Mouse (Mus musculus) midbrain, embryonic 14.5 days (tissue): ENCODE measurements at regions not wholly inside any gene's neighbourhood (a gene's known extent, or its start where the extent isn't known, plus 50 kb on each side); places are given as distances from the start of the nearest gene placed in this dataset.

Experiments
- ATAC-seq: fragments of 200-750 bp; cut with Nextera tagmentation; 2 replicates; pipeline ENCODE4 v1.8.0; 2017; ENCODE audit warnings: moderate number of reproducible peaks, moderate library complexity; ENCODE audit not compliant: low FRiP score, low TSS enrichment
- DNase-seq: peaks from one replicate; pipeline ENCODE4 v3.0.0-alpha.2; 2015
- H3K27ac ChIP-seq: fragments of 300-500 bp; sonication (generic); replicated peaks from 2 replicates; pipeline ENCODE4 v1.5.1; 2014; ENCODE audit warnings: mild to moderate bottlenecking, low read depth, low read length, moderate library complexity
- H3K27me3 ChIP-seq: fragments of 300-500 bp; sonication (generic); 2 replicates; pipeline ENCODE4 v1.6.1; 2014; ENCODE audit warnings: low read length, control low read depth, mixed read lengths; ENCODE audit not compliant: control insufficient read depth, insufficient read depth
- H3K36me3 ChIP-seq: fragments of 300-500 bp; sonication (generic); 2 replicates; pipeline ENCODE4 v1.6.1; 2014; ENCODE audit warnings: low read length, control low read depth; ENCODE audit not compliant: control insufficient read depth, insufficient read depth
- H3K4me1 ChIP-seq: fragments of 300-500 bp; sonication (generic); 2 replicates; pipeline ENCODE4 v1.6.1; 2014; ENCODE audit warnings: mild to moderate bottlenecking, antibody characterized with exemption, low read length, control low read depth; ENCODE audit not compliant: control insufficient read depth, insufficient read depth
- H3K4me2 ChIP-seq: fragments of 300-500 bp; sonication (generic); 2 replicates; pipeline ENCODE4 v1.6.1; 2014; ENCODE audit warnings: mild to moderate bottlenecking, low read length, moderate library complexity
- H3K4me3 ChIP-seq: fragments of 300-500 bp; sonication (generic); replicated peaks from 2 replicates; pipeline ENCODE4 v1.5.1; 2014; ENCODE audit warnings: low read depth, low read length
- H3K9ac ChIP-seq: fragments of 300-500 bp; sonication (generic); replicated peaks from 2 replicates; pipeline ENCODE4 v1.6.1; 2014; ENCODE audit warnings: mild to moderate bottlenecking, low read length, moderate library complexity
- H3K9me3 ChIP-seq: fragments of 300-500 bp; sonication (generic); 2 replicates; pipeline ENCODE4 v1.6.1; 2016; ENCODE audit warnings: low read length, control low read depth, mixed read lengths; ENCODE audit not compliant: control insufficient read depth
- WGBS: fragments of 180-500 bp; shearing (Covaris S2); extraction: QIAGEN DNeasy Blood & Tissue Kit; methylation state at CpG from one replicate; pipeline ENCODE4 v1.1.7; 2014; 5-methylcytosine and 5-hydroxymethylcytosine counted together

DNA sequence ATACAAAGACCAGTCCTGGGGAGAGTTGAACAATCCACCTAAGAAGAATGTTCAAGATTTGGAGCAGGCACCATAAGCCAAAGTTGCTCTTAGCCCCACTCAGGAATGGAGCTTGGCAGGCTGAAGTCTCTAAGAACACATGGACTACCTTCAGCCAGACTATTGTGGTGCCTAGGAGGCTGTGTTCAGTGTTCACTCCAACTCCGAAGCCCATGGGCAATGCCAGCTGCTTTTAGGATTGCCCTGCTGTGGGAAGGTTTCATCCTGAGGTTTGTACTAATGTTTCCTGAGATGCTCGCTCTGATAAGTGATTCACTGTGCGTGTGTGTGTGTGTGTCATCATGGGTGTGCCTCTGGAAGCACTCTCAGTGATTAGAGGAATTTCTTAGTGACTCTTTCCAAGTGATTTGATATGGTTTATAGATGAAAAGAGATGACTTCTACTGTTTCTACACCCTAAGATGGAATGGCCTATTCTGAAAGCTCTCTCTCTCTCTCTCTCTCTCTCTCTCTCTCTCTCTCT, 220.1 kb downstream of the Ktn1 start:
- Histone ChIP-seq H3K9me3 (no peaks in the 10 kb centered on the region), H3K27ac (no peak overlapping the region), H3K36me3 (no peaks in the 10 kb centered on the region), H3K4me3 (no peak overlapping the region), H3K4me2 (no peak overlapping the region), H3K27me3 (no peaks in the 10 kb centered on the region), H3K9ac (no peak overlapping the region), H3K4me1 (no peaks in the 10 kb centered on the region)
- ATAC-seq (no peak), DNase-seq (no peak)
- WGBS = 82% methylated on average over 3 of the region's 3 CpGs

GRCm38 (mm10) chr14:47876585-47876984, 228.3 kb downstream of the Ktn1 start:
- Histone ChIP-seq H3K36me3 (no peaks in the 10 kb centered on the region), H3K9me3 (no peaks in the 10 kb centered on the region), H3K4me2 (no peak overlapping the region), H3K9ac (no peak overlapping the region), H3K27me3 (no peaks in the 10 kb centered on the region), H3K27ac (no peak overlapping the region), H3K4me1 (no peaks in the 10 kb centered on the region), H3K4me3 (no peak overlapping the region)
- DNase-seq (no peak), ATAC-seq (no peak)
- WGBS = 79% methylated on average over 5 of the region's 5 CpGs

GRCm38 (mm10) chr14:47877167-47877566, 228.9 kb downstream of the Ktn1 start:
- 90% methylated on average over 3 of the region's 3 CpGs for WGBS
- Histone ChIP-seq H3K27me3 (no peaks in the 10 kb centered on the region), H3K27ac (no peak overlapping the region), H3K4me1 (no peaks in the 10 kb centered on the region), H3K4me2 (no peak overlapping the region), H3K9ac (no peak overlapping the region), H3K4me3 (no peak overlapping the region), H3K9me3 (no peaks in the 10 kb centered on the region), H3K36me3 (no peaks in the 10 kb centered on the region)
- ATAC-seq = no peak
- no peak for DNase-seq

- Histone ChIP-seq H3K9me3 (no peaks in the 10 kb centered on the region), H3K36me3 (no peaks in the 10 kb centered on the region), H3K27me3 (no peaks in the 10 kb centered on the region), H3K4me2 (no peak overlapping the region), H3K9ac (no peak overlapping the region), H3K4me3 (no peak overlapping the region), H3K4me1 (no peaks in the 10 kb centered on the region), H3K27ac (no peak overlapping the region)
- 94% methylated on average over 5 of the region's 5 CpGs for WGBS
- ATAC-seq = no peak
- DNase-seq = no peak
Measured at GRCm38 (mm10) chr14:47877771-47878443, 229.7 kb downstream of the Ktn1 start.

GRCm38 (mm10) chr14:47885326-47885725, 235.3 kb upstream of the Peli2 start:
- no peak overlapping the region for H3K4me2 ChIP-seq
- DNase-seq (no peak), ATAC-seq (no peak)
- H3K36me3 ChIP-seq = no peaks in the 10 kb centered on the region
- H3K4me1 ChIP-seq = no peaks in the 10 kb centered on the region
- no peak overlapping the region for H3K4me3 ChIP-seq
- H3K27me3 ChIP-seq = no peaks in the 10 kb centered on the region
- no peak overlapping the region for H3K27ac ChIP-seq
- WGBS = 80% methylated on average over 3 of the region's 3 CpGs
- H3K9me3 ChIP-seq = no peaks in the 10 kb centered on the region
- H3K9ac ChIP-seq = no peak overlapping the region

DNA sequence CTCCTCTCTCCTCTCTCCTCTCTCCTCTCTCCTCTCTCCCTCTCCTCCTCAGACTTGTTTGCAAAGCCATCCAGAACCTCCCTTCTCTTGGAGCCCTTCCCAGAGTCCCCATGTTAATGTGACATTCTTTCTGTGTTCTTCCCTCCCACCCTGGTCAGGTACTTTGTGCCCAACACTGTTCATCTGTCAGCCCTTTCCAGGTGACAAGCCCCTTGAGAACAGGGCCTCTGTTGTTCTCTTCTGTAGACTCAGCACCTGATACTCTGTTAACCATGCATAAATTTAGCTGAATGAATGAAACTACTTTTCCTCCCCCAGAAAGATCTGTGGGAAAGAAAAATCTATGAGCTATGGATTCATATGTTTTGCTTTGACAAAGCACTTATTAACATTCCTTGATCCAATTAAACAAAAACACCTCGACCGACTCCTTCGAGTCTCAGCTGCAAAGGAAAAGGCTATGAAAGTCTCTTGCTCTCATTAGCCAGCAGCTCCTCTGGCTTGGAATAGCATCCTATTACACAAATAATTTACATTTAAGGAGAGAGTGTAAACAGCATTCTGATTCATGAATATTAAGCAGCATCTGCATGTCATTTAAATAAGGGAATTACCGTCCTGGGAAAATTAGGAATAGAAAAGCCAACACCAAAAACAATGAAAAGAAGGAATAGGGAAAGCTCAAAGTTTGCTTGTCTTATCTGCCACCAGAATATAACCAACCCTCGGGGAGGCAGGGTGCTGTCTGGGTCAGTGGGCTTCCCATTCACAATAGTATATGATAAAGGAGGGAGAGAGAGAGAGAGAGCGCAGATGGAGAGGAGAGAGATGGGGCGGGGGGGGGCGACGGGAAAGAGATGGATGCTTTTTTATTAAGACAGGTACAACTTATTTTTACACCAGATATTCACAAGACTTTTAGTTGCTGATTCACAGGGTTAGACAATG, 230.1 kb upstream of the Peli2 start:
- ATAC-seq (no peak), DNase-seq (no peak)
- no peak overlapping the region for H3K4me3 ChIP-seq
- H3K9ac ChIP-seq = no peak overlapping the region
- 53% methylated on average over 9 of the region's 9 CpGs for WGBS
- H3K36me3 ChIP-seq = no peaks in the 10 kb centered on the region
- no peak overlapping the region for H3K4me2 ChIP-seq
- no peaks in the 10 kb centered on the region for H3K4me1 ChIP-seq
- no peak overlapping the region for H3K27ac ChIP-seq
- H3K27me3 ChIP-seq = no peaks in the 10 kb centered on the region
- no peaks in the 10 kb centered on the region for H3K9me3 ChIP-seq

DNA sequence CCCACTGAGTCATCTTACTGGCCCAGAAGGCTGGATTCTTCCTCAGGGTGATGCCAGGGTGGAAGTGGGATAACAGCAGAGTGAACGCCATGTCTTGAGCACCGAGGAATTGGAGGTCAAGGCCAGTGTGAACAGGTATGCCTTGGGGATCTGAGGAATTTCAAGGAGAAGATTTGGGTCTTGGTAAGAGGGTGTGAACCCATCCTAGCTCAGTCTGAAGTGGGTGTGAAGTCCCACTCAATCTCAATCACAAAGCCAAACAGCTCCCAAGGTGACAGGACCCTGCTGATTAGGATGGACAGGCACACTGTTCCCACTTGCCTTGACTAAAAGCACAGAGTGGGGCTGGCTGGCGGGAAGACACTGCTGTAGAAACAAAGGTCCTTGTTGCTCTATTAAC, 224.0 kb upstream of the Peli2 start:
- H3K4me1 ChIP-seq = no peaks in the 10 kb centered on the region
- WGBS = 89% methylated on average over 3 of the region's 3 CpGs
- DNase-seq (no peak), ATAC-seq (no peak)
- H3K4me3 ChIP-seq = no peak overlapping the region
- no peaks in the 10 kb centered on the region for H3K27me3 ChIP-seq
- H3K9me3 ChIP-seq = no peaks in the 10 kb centered on the region
- H3K36me3 ChIP-seq = no peaks in the 10 kb centered on the region
- no peak overlapping the region for H3K27ac ChIP-seq
- H3K4me2 ChIP-seq = no peak overlapping the region
- no peak overlapping the region for H3K9ac ChIP-seq

DNA sequence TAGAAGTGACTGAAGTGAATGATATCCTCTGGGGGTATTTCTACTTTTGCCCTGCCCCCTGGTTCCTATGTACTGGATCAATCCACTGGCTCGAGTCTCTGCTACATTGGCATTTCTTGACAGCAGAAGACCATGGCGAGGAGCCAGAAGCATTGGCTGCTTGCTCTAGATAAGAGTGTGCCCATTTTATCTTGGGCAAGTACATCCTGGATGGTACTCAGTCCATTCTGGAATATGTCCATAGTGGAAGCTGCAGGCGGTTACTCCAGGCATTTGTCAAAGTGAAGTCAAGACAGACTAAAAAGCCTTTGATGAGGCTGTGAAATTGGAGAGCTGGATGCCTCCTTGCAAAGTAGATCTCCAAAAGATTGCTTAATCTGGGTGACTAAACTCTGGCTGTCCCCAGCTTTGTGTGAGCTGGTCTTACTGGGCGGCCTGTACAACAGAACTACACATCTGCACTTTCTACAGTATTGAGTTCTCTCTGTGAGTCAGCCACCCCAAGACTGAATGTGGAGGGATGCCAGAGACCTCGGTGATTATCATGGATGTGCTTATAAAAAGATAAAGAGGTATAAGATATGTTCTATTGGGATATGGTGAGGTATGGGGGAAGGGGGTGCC, 222.6 kb upstream of the Peli2 start:
- H3K9me3 ChIP-seq = no peaks in the 10 kb centered on the region
- no peak overlapping the region for H3K9ac ChIP-seq
- H3K4me1 ChIP-seq = no peaks in the 10 kb centered on the region
- no peak overlapping the region for H3K4me3 ChIP-seq
- 79% methylated on average over 5 of the region's 5 CpGs for WGBS
- H3K4me2 ChIP-seq = no peak overlapping the region
- H3K36me3 ChIP-seq = no peaks in the 10 kb centered on the region
- H3K27me3 ChIP-seq = no peaks in the 10 kb centered on the region
- ATAC-seq (no peak), DNase-seq (no peak)
- no peak overlapping the region for H3K27ac ChIP-seq
